Mouse (Mus musculus): ENCODE results near the gene Auts2. TPM values are rescaled to one million over a fixed set of nuclear protein-coding genes. Genes with fewer than 3 reads are reported as not detected.

Auts2 gene
- total RNA-seq, 2 experiments from 2014 or later = 117 to 146 TPM

GRCm38 (mm10) chr5:131839657-131840315 is 703.4 kb downstream of the Auts2 start:
- intact Hi-C loops (cut with DNase I) = no loop called here
- no peak for DNase-seq (ENCODE audit: extremely low spot score in 1 of 2, low spot score in 2 of 2)
- no peak overlapping the region for H3K27ac ChIP-seq
- TF ChIP-seq CTCF (IDR thresholded peaks at IDR 0.05) = no peak
- no peak overlapping the region for H3K4me3 ChIP-seq

GRCm38 (mm10) chr5:131839023-131839422 is 704.1 kb downstream of the Auts2 start:
- H3K27ac ChIP-seq = no peak overlapping the region
- H3K4me3 ChIP-seq = no peak overlapping the region
- no peak for TF ChIP-seq CTCF (IDR thresholded peaks at IDR 0.05)
- intact Hi-C loops (cut with DNase I) = no loop called here
- DNase-seq (ENCODE audit: extremely low spot score in 1 of 2, low spot score in 2 of 2) = no peak

GRCm38 (mm10) chr5:131838064-131838463 is 705.1 kb downstream of the Auts2 start:
- no peak overlapping the region for H3K4me3 ChIP-seq
- TF ChIP-seq CTCF (IDR thresholded peaks at IDR 0.05) = no peak
- H3K27ac ChIP-seq = no peak overlapping the region
- DNase-seq (ENCODE audit: extremely low spot score in 1 of 2, low spot score in 2 of 2) = no peak
- intact Hi-C loops (cut with DNase I) = no loop called here

GRCm38 (mm10) chr5:131836014-131836735 is 707.0 kb downstream of the Auts2 start:
- no peak for TF ChIP-seq CTCF (IDR thresholded peaks at IDR 0.05)
- DNase-seq (ENCODE audit: extremely low spot score in 1 of 2, low spot score in 2 of 2) = no peak
- Histone ChIP-seq H3K4me3 (no peak overlapping the region), H3K27ac (no peak overlapping the region)
- intact Hi-C loops (cut with DNase I) = no loop called here

GRCm38 (mm10) chr5:131832891-131833876 is 710.0 kb downstream of the Auts2 start:
- no peak for TF ChIP-seq CTCF (IDR thresholded peaks at IDR 0.05)
- intact Hi-C loops (cut with DNase I) = no loop called here
- H3K4me3 ChIP-seq = no peak overlapping the region
- no peak overlapping the region for H3K27ac ChIP-seq
- DNase-seq (ENCODE audit: extremely low spot score in 1 of 2, low spot score in 2 of 2) = no peak

GRCm38 (mm10) chr5:131830111-131830510 is 713.0 kb downstream of the Auts2 start:
- no peak overlapping the region for H3K27ac ChIP-seq
- TF ChIP-seq CTCF (IDR thresholded peaks at IDR 0.05) = no peak

GRCm38 (mm10) chr5:131829248-131829647 is 713.9 kb downstream of the Auts2 start:
- Histone ChIP-seq H3K27ac (no peak overlapping the region), H3K4me3 (no peak overlapping the region)
- TF ChIP-seq CTCF (IDR thresholded peaks at IDR 0.05) = no peak
- intact Hi-C loops (cut with DNase I) = loop anchor here (10.0 kb wide), 1 partner anchor 286 kb away; no protein-coding TSS in a partner anchor
- DNase-seq (ENCODE audit: extremely low spot score in 1 of 2, low spot score in 2 of 2) = no peak

More at GRCm38 (mm10) chr5:131830111-131830510, 713.0 kb downstream of the Auts2 start:
- no peak overlapping the region for H3K4me3 ChIP-seq
- DNase-seq (ENCODE audit: extremely low spot score in 1 of 2, low spot score in 2 of 2) = no peak
- intact Hi-C loops (cut with DNase I) = no loop called here

GRCm38 (mm10) chr5:131828607-131829006 is 714.5 kb downstream of the Auts2 start:
- H3K4me3 ChIP-seq = no peak overlapping the region
- DNase-seq (ENCODE audit: extremely low spot score in 1 of 2, low spot score in 2 of 2) = no peak
- intact Hi-C loops (cut with DNase I) = loop anchor here (10.0 kb wide), 1 partner anchor 286 kb away; no protein-coding TSS in a partner anchor
- TF ChIP-seq CTCF (IDR thresholded peaks at IDR 0.05) = no peak
- no peak overlapping the region for H3K27ac ChIP-seq

- Histone ChIP-seq H3K4me3 (no peak overlapping the region), H3K27ac (no peak overlapping the region)
- intact Hi-C loops (cut with DNase I) = loop anchor here (10.0 kb wide), 1 partner anchor 288 kb away; no protein-coding TSS in a partner anchor
- DNase-seq (ENCODE audit: extremely low spot score in 1 of 2, low spot score in 2 of 2) = no peak
- TF ChIP-seq CTCF (IDR thresholded peaks at IDR 0.05) = no peak
Observed at GRCm38 (mm10) chr5:131826362-131827261, 716.5 kb downstream of the Auts2 start.

- peak overlapping the region; percentile 55 for H3K27ac ChIP-seq
- intact Hi-C loops (cut with DNase I) = loop anchor here (10.0 kb wide), 1 partner anchor 289 kb away; no protein-coding TSS in a partner anchor
- no peak overlapping the region for H3K4me3 ChIP-seq
- peak in 1 of 2 experiments; percentile 14 for DNase-seq (ENCODE audit: extremely low spot score in 1 of 2, low spot score in 2 of 2)
- no peak for TF ChIP-seq CTCF (IDR thresholded peaks at IDR 0.05)
Observed at GRCm38 (mm10) chr5:131825421-131825820, 717.7 kb downstream of the Auts2 start.

All from left cerebral cortex, adult 2 months (tissue).